Mouse (Mus musculus) ES-Bruce4 (cell line): ENCODE results near the gene Lifr. TPM values are rescaled to one million over a fixed set of nuclear protein-coding genes. Genes with fewer than 3 reads are reported as not detected.

ENCODE experiments used
- H3K27ac ChIP-seq: 2 replicates; pipeline ENCODE4 v1.5.1; 2012; ENCODE audit warnings: low read length, inconsistent platforms; ENCODE audit not compliant: insufficient read depth
- H3K27me3 ChIP-seq: 2 replicates; pipeline ENCODE4 v1.6.1; 2012; ENCODE audit warnings: mild to moderate bottlenecking, low read length, inconsistent platforms; ENCODE audit not compliant: control insufficient read depth, poor library complexity, insufficient read depth, severe bottlenecking
- H3K36me3 ChIP-seq: 2 replicates; pipeline ENCODE4 v1.6.1; 2012; ENCODE audit warnings: inconsistent platforms, mild to moderate bottlenecking, low read length, moderate library complexity; ENCODE audit not compliant: control insufficient read depth, poor library complexity, insufficient read depth, severe bottlenecking
- H3K4me1 ChIP-seq: one replicate; pipeline ENCODE4 v1.8.1; 2011; ENCODE audit warnings: low read length; ENCODE audit not compliant: control insufficient read depth, insufficient read depth
- H3K4me3 ChIP-seq: 2 replicates; pipeline ENCODE4 v1.5.1; 2011; ENCODE audit warnings: low read depth, mild to moderate bottlenecking, low read length
- H3K9ac ChIP-seq: 2 replicates; pipeline ENCODE4 v1.6.1; 2012; ENCODE audit warnings: low read depth, mild to moderate bottlenecking, inconsistent platforms; ENCODE audit not compliant: poor library complexity, severe bottlenecking
- H3K9me3 ChIP-seq: replicated peaks from 2 replicates; pipeline ENCODE4 v1.6.1; 2012; ENCODE audit warnings: mild to moderate bottlenecking, low read length, inconsistent platforms; ENCODE audit not compliant: control insufficient read depth, poor library complexity, insufficient read depth, severe bottlenecking
- CTCF ChIP-seq: IDR thresholded peaks from one replicate; pipeline ENCODE4 v1.8.1; 2011; ENCODE audit warnings: low read depth, low read length
- EP300 ChIP-seq: IDR thresholded peaks from 2 replicates; pipeline ENCODE4 v1.6.1; 2011; ENCODE audit warnings: low read depth, low read length; ENCODE audit not compliant: insufficient read depth
- POLR2A ChIP-seq: IDR thresholded peaks from one replicate; pipeline ENCODE4 v1.8.1; 2011; ENCODE audit warnings: low read length; ENCODE audit not compliant: insufficient read depth
- polyA plus RNA-seq: library from polyadenylated mRNA; stranded (reverse); fragments of >200 nt; gene quantifications from 2 replicates; pipeline ENCODE4 v1.2.4, GENCODE M21; 2011; ENCODE audit warnings: low read depth; ENCODE audit not compliant: missing spikeins, insufficient read depth, insufficient read length

The Lifr gene
- polyA plus RNA-seq, 1 experiment, result 33.8 TPM

GRCm38 (mm10) chr15:7240950-7241349, 150.5 kb downstream of the Lifr start:
- H3K27me3 ChIP-seq, result no peaks in the 10 kb centered on the region
- no peaks in the 10 kb centered on the region for H3K4me1 ChIP-seq
- H3K4me3 ChIP-seq, result no peak overlapping the region
- H3K27ac ChIP-seq, result no peak overlapping the region
- H3K9ac ChIP-seq, result no peak overlapping the region
- no peaks in the 10 kb centered on the region for H3K9me3 ChIP-seq
- no peaks in the 10 kb centered on the region for H3K36me3 ChIP-seq
- TF ChIP-seq CTCF, result no peak
- no peak for TF ChIP-seq EP300
- no peak for TF ChIP-seq POLR2A

GRCm38 (mm10) chr15:7242161-7242850, 151.9 kb downstream of the Lifr start:
- no peaks in the 10 kb centered on the region for H3K27me3 ChIP-seq
- no peak overlapping the region for H3K27ac ChIP-seq
- H3K4me3 ChIP-seq, result no peak overlapping the region
- no peak overlapping the region for H3K9ac ChIP-seq
- no peaks in the 10 kb centered on the region for H3K4me1 ChIP-seq
- H3K9me3 ChIP-seq, result no peaks in the 10 kb centered on the region
- TF ChIP-seq EP300 (no peak), POLR2A (no peak), CTCF (no peak)
- no peaks in the 10 kb centered on the region for H3K36me3 ChIP-seq

Other genes with a start within 250 kb of the Lifr start
- gene Osmr, start 215.6 kb upstream of the Lifr start, polyA plus RNA-seq, result 1.4 and 1.8 TPM in 2 replicates